Mouse (Mus musculus): ENCODE results near the gene Ramp2. TPM values are rescaled to one million over a fixed set of nuclear protein-coding genes. Genes with fewer than 3 reads are reported as not detected.

Gene Ramp2
- polyA plus RNA-seq, 1 experiment from 2014 or later, result 62.3 TPM

DNA sequence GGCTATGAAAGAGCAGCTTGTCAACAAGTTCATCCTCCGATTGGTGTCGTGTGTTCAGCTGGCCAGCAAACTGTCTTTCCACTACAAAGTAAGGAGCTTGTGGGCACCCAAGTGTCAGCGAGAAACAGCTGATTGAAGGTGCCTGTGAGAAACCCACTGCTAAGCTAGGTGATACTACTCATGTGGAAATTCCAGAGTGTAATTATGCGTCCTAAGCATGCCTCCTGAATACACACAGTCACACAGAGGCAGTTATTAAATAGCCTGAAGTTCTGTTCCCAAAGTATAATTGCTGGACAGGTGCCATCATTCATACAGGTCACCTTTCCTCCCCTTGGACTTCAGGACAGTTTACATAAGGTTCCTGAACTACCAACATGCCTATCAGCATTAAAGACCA is 38.0 kb downstream of the Ramp2 start:
- DNase-seq (ENCODE audit: low spot score) (no peak), ATAC-seq (ENCODE audit: low FRiP score, low TSS enrichment) (peak; percentile 74)
- TF ChIP-seq CTCF (IDR thresholded peaks at IDR 0.05; ENCODE audit: low read depth) (no peak), EP300 (optimal IDR thresholded peaks at IDR 0.05) (no peak)
- Histone ChIP-seq H3K27me3 (ENCODE audit: control insufficient read depth, insufficient read depth, low read length) (no peaks in the 10 kb centered on the region), H3K27ac (replicated peaks) (0 out of 2 replicates have a peak overlapping the region, but pooled peaks have one; percentile 10), H3K36me3 (ENCODE audit: control insufficient read depth, insufficient read depth, low read length) (peaks cover 5% of the 10 kb centered on the region; the same call in 1 of the 2 replicates), H3K4me2 (replicated peaks; ENCODE audit: low read depth) (no peak overlapping the region), H3K9ac (ENCODE audit: low read length) (no peak overlapping the region), H3K4me3 (ENCODE audit: low read depth, low read length) (no peak overlapping the region), H3K9me3 (ENCODE audit: control insufficient read depth, low read length) (no peaks in the 10 kb centered on the region), H3K4me1 (replicated peaks; ENCODE audit: control insufficient read depth, insufficient read depth) (no peaks in the 10 kb centered on the region)
- 61% methylated on average over 4 of the region's 4 CpGs for WGBS

GRCm38 (mm10) chr11:101287306-101287705 is 41.5 kb downstream of the Ramp2 start:
- no peak for DNase-seq (ENCODE audit: low spot score)
- Histone ChIP-seq H3K4me1 (replicated peaks; ENCODE audit: control insufficient read depth, insufficient read depth) (no peaks in the 10 kb centered on the region), H3K27me3 (ENCODE audit: control insufficient read depth, insufficient read depth, low read length) (no peaks in the 10 kb centered on the region), H3K4me3 (ENCODE audit: low read depth, low read length) (no peak overlapping the region), H3K4me2 (replicated peaks; ENCODE audit: low read depth) (no peak overlapping the region), H3K36me3 (ENCODE audit: control insufficient read depth, insufficient read depth, low read length) (peaks cover 23% of the 10 kb centered on the region), H3K27ac (replicated peaks) (no peak overlapping the region), H3K9me3 (ENCODE audit: control insufficient read depth, low read length) (no peaks in the 10 kb centered on the region), H3K9ac (ENCODE audit: low read length) (no peak overlapping the region)
- ATAC-seq (ENCODE audit: low FRiP score, low TSS enrichment), result no peak
- WGBS, result 72% methylated on average over 9 of the region's 9 CpGs
- TF ChIP-seq CTCF (IDR thresholded peaks at IDR 0.05; ENCODE audit: low read depth) (no peak), EP300 (optimal IDR thresholded peaks at IDR 0.05) (no peak)

DNA sequence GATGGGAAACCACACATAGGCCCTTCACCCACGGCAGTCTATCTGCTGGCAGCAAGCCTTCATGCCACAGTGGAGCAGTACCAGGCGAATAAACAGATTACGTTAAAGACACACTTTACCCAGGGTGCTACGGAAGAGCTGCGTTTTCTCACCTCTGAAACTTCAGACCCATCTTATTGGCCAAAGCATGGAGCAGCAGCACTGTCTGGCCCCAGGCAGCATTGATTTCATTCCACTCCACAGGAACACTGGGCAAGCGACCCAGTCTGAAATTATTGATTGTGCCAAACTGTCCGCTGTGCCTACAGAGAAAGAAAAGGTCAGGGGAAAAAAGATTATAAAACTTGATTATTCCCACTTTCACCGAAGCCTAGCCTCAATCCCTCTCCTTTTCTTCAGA is 45.4 kb downstream of the Ramp2 start:
- H3K27ac ChIP-seq (replicated peaks), result no peak overlapping the region
- ATAC-seq (ENCODE audit: low FRiP score, low TSS enrichment) (no peak), DNase-seq (ENCODE audit: low spot score) (no peak)
- H3K9me3 ChIP-seq (ENCODE audit: control insufficient read depth, low read length), result no peaks in the 10 kb centered on the region
- peaks cover 35% of the 10 kb centered on the region for H3K36me3 ChIP-seq (ENCODE audit: control insufficient read depth, insufficient read depth, low read length)
- H3K27me3 ChIP-seq (ENCODE audit: control insufficient read depth, insufficient read depth, low read length), result no peaks in the 10 kb centered on the region
- H3K9ac ChIP-seq (ENCODE audit: low read length), result no peak overlapping the region
- no peak overlapping the region for H3K4me2 ChIP-seq (replicated peaks; ENCODE audit: low read depth)
- H3K4me1 ChIP-seq (replicated peaks; ENCODE audit: control insufficient read depth, insufficient read depth), result no peaks in the 10 kb centered on the region
- no peak overlapping the region for H3K4me3 ChIP-seq (ENCODE audit: low read depth, low read length)
- 92% methylated on average over 8 of the region's 8 CpGs for WGBS
- no peak for TF ChIP-seq EP300 (optimal IDR thresholded peaks at IDR 0.05)
- no peak for TF ChIP-seq CTCF (IDR thresholded peaks at IDR 0.05; ENCODE audit: low read depth)

GRCm38 (mm10) chr11:101295191-101295590 is 49.4 kb downstream of the Ramp2 start:
- DNase-seq (ENCODE audit: low spot score) (no peak), ATAC-seq (ENCODE audit: low FRiP score, low TSS enrichment) (no peak)
- H3K4me3 ChIP-seq (ENCODE audit: low read depth, low read length), result no peak overlapping the region
- H3K9me3 ChIP-seq (ENCODE audit: control insufficient read depth, low read length), result no peaks in the 10 kb centered on the region
- 95% methylated on average over 8 of the region's 8 CpGs for WGBS
- no peak overlapping the region for H3K27ac ChIP-seq (replicated peaks)
- peaks cover 27% of the 10 kb centered on the region for H3K36me3 ChIP-seq (ENCODE audit: control insufficient read depth, insufficient read depth, low read length)
- TF ChIP-seq EP300 (optimal IDR thresholded peaks at IDR 0.05) (no peak), CTCF (IDR thresholded peaks at IDR 0.05; ENCODE audit: low read depth) (no peak)
- H3K4me2 ChIP-seq (replicated peaks; ENCODE audit: low read depth), result no peak overlapping the region
- H3K4me1 ChIP-seq (replicated peaks; ENCODE audit: control insufficient read depth, insufficient read depth), result no peaks in the 10 kb centered on the region
- no peaks in the 10 kb centered on the region for H3K27me3 ChIP-seq (ENCODE audit: control insufficient read depth, insufficient read depth, low read length)
- H3K9ac ChIP-seq (ENCODE audit: low read length), result no peak overlapping the region

DNA sequence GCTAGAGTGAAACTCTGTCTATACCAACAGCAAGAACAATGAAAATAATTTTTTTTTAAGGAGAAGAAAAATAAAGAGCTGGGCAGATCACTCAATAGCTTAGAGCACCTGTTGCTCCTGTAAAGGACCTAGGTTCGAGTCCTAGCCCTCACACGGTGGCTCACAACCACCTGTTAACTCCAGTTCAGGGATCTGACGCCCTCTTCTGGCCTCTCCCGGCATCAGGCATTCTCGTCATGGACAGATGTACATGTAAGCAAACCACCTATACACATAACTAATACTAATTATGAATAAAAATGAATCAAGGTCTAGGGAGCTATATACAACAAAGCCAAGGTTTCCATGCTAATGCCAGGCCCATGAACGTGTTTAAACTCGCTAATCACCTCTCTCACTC is 55.1 kb downstream of the Ramp2 start:
- no peak for ATAC-seq (ENCODE audit: low FRiP score, low TSS enrichment)
- Histone ChIP-seq H3K9me3 (ENCODE audit: control insufficient read depth, low read length) (no peaks in the 10 kb centered on the region), H3K4me3 (ENCODE audit: low read depth, low read length) (peak overlapping the region; percentile 89), H3K9ac (ENCODE audit: low read length) (peak overlapping the region; percentile 89; the same call in 1 of the 2 replicates), H3K27me3 (ENCODE audit: control insufficient read depth, insufficient read depth, low read length) (no peaks in the 10 kb centered on the region), H3K36me3 (ENCODE audit: control insufficient read depth, insufficient read depth, low read length) (peaks cover 4% of the 10 kb centered on the region; the same call in 1 of the 2 replicates), H3K27ac (replicated peaks) (no peak overlapping the region), H3K4me2 (replicated peaks; ENCODE audit: low read depth) (peak overlapping the region; percentile 97), H3K4me1 (replicated peaks; ENCODE audit: control insufficient read depth, insufficient read depth) (peaks cover 7% of the 10 kb centered on the region; the same call in 1 of the 2 replicates)
- DNase-seq (ENCODE audit: low spot score), result no peak
- no peak for TF ChIP-seq EP300 (optimal IDR thresholded peaks at IDR 0.05)
- TF ChIP-seq CTCF (IDR thresholded peaks at IDR 0.05; ENCODE audit: low read depth), result peak; percentile 56
- WGBS, result 59% methylated on average over 7 of the region's 7 CpGs

- no peaks in the 10 kb centered on the region for H3K9me3 ChIP-seq (ENCODE audit: control insufficient read depth, low read length)
- DNase-seq (ENCODE audit: low spot score), result no peak
- peaks cover 4% of the 10 kb centered on the region; the same call in 1 of the 2 replicates for H3K36me3 ChIP-seq (ENCODE audit: control insufficient read depth, insufficient read depth, low read length)
- peaks cover 7% of the 10 kb centered on the region; the same call in 1 of the 2 replicates for H3K4me1 ChIP-seq (replicated peaks; ENCODE audit: control insufficient read depth, insufficient read depth)
- peak overlapping the region; percentile 89 for H3K4me3 ChIP-seq (ENCODE audit: low read depth, low read length)
- H3K27ac ChIP-seq (replicated peaks), result peak overlapping the region; percentile 74
- ATAC-seq (ENCODE audit: low FRiP score, low TSS enrichment), result peak; percentile 11; the same call in 1 of the 2 replicates
- H3K4me2 ChIP-seq (replicated peaks; ENCODE audit: low read depth), result peak overlapping the region; percentile 97
- TF ChIP-seq CTCF (IDR thresholded peaks at IDR 0.05; ENCODE audit: low read depth) (no peak), EP300 (optimal IDR thresholded peaks at IDR 0.05) (no peak)
- WGBS, result 11% methylated on average over 26 of the region's 26 CpGs
- H3K27me3 ChIP-seq (ENCODE audit: control insufficient read depth, insufficient read depth, low read length), result no peaks in the 10 kb centered on the region
- H3K9ac ChIP-seq (ENCODE audit: low read length), result peak overlapping the region; percentile 89
These were observed 55.6 kb downstream of the Ramp2 start for GRCm38 (mm10) chr11:101301299-101302003.

Data from stomach, postnatal 0 days (tissue).